ENCODE assay signal across 25 mouse cellular contexts in the genomic region with DNA sequence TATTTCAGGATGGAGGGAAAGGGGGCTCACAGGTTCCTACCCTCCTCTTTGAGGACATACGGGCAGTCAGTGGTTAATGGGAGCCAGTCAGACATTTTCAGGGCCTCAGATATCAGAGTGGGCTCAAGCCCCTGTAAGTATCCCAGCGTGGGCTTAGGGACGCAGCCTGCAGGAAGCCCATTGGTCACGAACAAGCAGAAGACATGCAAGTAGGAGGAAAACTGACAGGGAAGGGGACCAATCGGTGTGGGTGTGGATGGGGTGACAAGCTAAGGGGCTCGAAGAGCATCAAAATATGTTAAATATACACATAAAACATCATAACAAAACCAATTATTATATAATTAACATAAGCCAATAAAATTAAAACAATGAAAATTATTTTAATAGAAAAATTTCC. TPM values are rescaled to one million over a fixed set of nuclear protein-coding genes. Genes with fewer than 3 reads are reported as not detected.
A peak's percentile ranks its signal among the peaks of the same experiment; 100 is the strongest.
DNase-seq lines count a peak whose midpoint lies in the region; ATAC-seq and TF ChIP-seq lines count a peak whose summit lies in the region.
"Had no signal": no experiment of that assay in that cellular context is flagged by ENCODE, and none has a peak within 500 bp of the region (broad histone marks: within the 10 kb centered on the region; RNA-seq: fewer than 3 reads in every experiment).

No protein-coding gene starts in this region.

- H3K27ac ChIP-seq in liver, adult 2 months (replicated peaks; ENCODE audit: insufficient read depth, low read depth, low read length): peak overlapping the region; percentile 34
- H3K27ac ChIP-seq in liver, embryonic 12.5 days: no peak overlapping the region
- peak overlapping the region; percentile 46 for H3K27ac ChIP-seq in brown adipose tissue, adult 24 weeks (replicated peaks; ENCODE audit: low read depth, low read length)
- H3K27ac ChIP-seq: embryonic facial prominence, embryonic 12.5 days; forebrain, embryonic 15.5 days; gastrocnemius, adult 2 months; heart, embryonic 15.5 days; limb, embryonic 13.5 days; liver, embryonic 13.5 days; stomach, postnatal 0 days had no signal

- ATAC-seq in liver, embryonic 12.5 days: no peak
- ATAC-seq: CD4-positive, CD25-positive, alpha-beta regulatory T cell, adult 4 months; forebrain, embryonic 15.5 days; hindbrain, embryonic 16.5 days; lung, postnatal 0 days had no signal

- peaks cover 39% of the 10 kb centered on the region; the same call in 1 of the 2 replicates for H3K79me2 ChIP-seq in liver, adult 2 months (ENCODE audit: control insufficient read depth, insufficient read depth, low read length)

- H3K27me3 ChIP-seq in liver, adult 2 months (ENCODE audit: control insufficient read depth, insufficient read depth, low read length): no peaks in the 10 kb centered on the region
- H3K27me3 ChIP-seq in liver, embryonic 12.5 days (replicated peaks): no peaks in the 10 kb centered on the region
- H3K27me3 ChIP-seq: embryonic facial prominence, embryonic 12.5 days; forebrain, embryonic 15.5 days; heart, embryonic 15.5 days; limb, embryonic 13.5 days; liver, embryonic 13.5 days had no signal

- H3K4me1 ChIP-seq in liver, adult 2 months (ENCODE audit: control insufficient read depth, insufficient read depth, low read length): peaks cover 60% of the 10 kb centered on the region
- H3K4me1 ChIP-seq in liver, embryonic 12.5 days: peaks cover 75% of the 10 kb centered on the region
- peaks cover 57% of the 10 kb centered on the region for H3K4me1 ChIP-seq in brown adipose tissue, adult 24 weeks (ENCODE audit: control insufficient read depth, insufficient read depth, insufficient read length, low read length)

- no peak overlapping the region for H3K4me3 ChIP-seq in liver, adult 2 months (ENCODE audit: insufficient read depth, low read depth, low read length)
- no peak overlapping the region for H3K4me3 ChIP-seq in liver, embryonic 12.5 days
- H3K4me3 ChIP-seq in brown adipose tissue, adult 24 weeks (ENCODE audit: insufficient read depth, low read depth, low read length): no peak overlapping the region
- H3K4me3 ChIP-seq: embryonic facial prominence, embryonic 12.5 days; forebrain, embryonic 15.5 days; gastrocnemius, adult 2 months; heart, embryonic 15.5 days; limb, embryonic 13.5 days; liver, embryonic 13.5 days had no signal

- no peak overlapping the region for H3K9ac ChIP-seq in liver, adult 2 months (ENCODE audit: low read depth, low read length)
- H3K9ac ChIP-seq in liver, embryonic 12.5 days: no peak overlapping the region
- H3K9ac ChIP-seq: embryonic facial prominence, embryonic 12.5 days; forebrain, embryonic 15.5 days; heart, embryonic 15.5 days; limb, embryonic 13.5 days; liver, embryonic 13.5 days had no signal

- TF ChIP-seq CTCF in liver, adult 2 months (IDR thresholded peaks at IDR 0.05; ENCODE audit: low read depth, low read length): no peak

- DNase-seq in heart, adult 11 months: peak; percentile 88
- no peak for DNase-seq in heart, adult 8-10 months (ENCODE audit: low spot score)
- DNase-seq in liver, adult 2 months (ENCODE audit: extremely low read depth, low read depth, low spot score): no peak
- DNase-seq in A20 (ENCODE audit: low read depth, low spot score): peak; percentile 86
- DNase-seq in lung, postnatal 14 days: no peak
- DNase-seq: adrenal gland, postnatal 25 days; cerebellum, adult 8-10 months; embryo, embryonic 11 days; gastrocnemius, adult 2 months; gastrocnemius, postnatal 36 days; kidney, adult 2 months; liver, embryonic 13.5 days; lung, adult 18-20 months; thymus, adult 18-20 months; thymus, postnatal 25 days had no signal

- TF ChIP-seq POLR2A in liver, adult 2 months (IDR thresholded peaks at IDR 0.05; ENCODE audit: extremely low read depth, insufficient read depth, low read length): no peak

- H3K4me2 ChIP-seq in liver, embryonic 12.5 days: no peak overlapping the region
- H3K4me2 ChIP-seq: embryonic facial prominence, embryonic 12.5 days; forebrain, embryonic 15.5 days; heart, embryonic 15.5 days; limb, embryonic 13.5 days; liver, embryonic 13.5 days had no signal

- WGBS in liver, adult 2 months: 73% methylated on average over 6 of the region's 6 CpGs
- WGBS in liver, embryonic 12.5 days (ENCODE audit: insufficient replicate concordance): 76% methylated on average over 6 of the region's 6 CpGs

- H3K36me3 ChIP-seq in liver, adult 2 months (ENCODE audit: control insufficient read depth, insufficient read depth, low read length): no peaks in the 10 kb centered on the region
- no peaks in the 10 kb centered on the region for H3K36me3 ChIP-seq in liver, embryonic 12.5 days
- H3K36me3 ChIP-seq: embryonic facial prominence, embryonic 12.5 days; forebrain, embryonic 15.5 days; heart, embryonic 15.5 days; limb, embryonic 13.5 days; liver, embryonic 13.5 days had no signal

- no peaks in the 10 kb centered on the region for H3K9me3 ChIP-seq in liver, embryonic 12.5 days (replicated peaks)
- H3K9me3 ChIP-seq: embryonic facial prominence, embryonic 12.5 days; forebrain, embryonic 15.5 days; heart, embryonic 15.5 days; limb, embryonic 13.5 days; liver, embryonic 13.5 days had no signal

RNA-seq across cellular contexts. Expression of gene Lnx2, which starts 22.1 kb away (rescaled TPM):
- total RNA-seq in heart, adult 8-10 months (2022): 10 to 100 TPM in 2 of 4 experiments, 1 to 10 TPM in 2; 7.4 to 11.5 (median 9.4) TPM
- total RNA-seq in liver, adult 2 months (2014; rRNA removed): 11.0 and 14.4 TPM in 2 replicates
- 19.7 and 24.1 TPM in 2 replicates for polyA plus RNA-seq in liver, adult 2 months (2012; rRNA removed)
- 6.5 and 6.8 TPM in 2 replicates for polyA plus RNA-seq in liver, embryonic 12.5 days (2016; fragmentation: Nextera tagmentation; extraction: Ambion mirVana)
- polyA plus RNA-seq in brown adipose tissue, adult 24 weeks (2012; ENCODE audit: insufficient read depth, insufficient read length, missing spikeins): 6.6 and 7.0 TPM in 2 replicates

RNA-seq across cellular contexts. Expression of gene Polr1d, which starts 22.5 kb away (rescaled TPM):
- total RNA-seq in heart, adult 8-10 months (2022): 10 to 100 TPM; 66.0 to 75.4 (median 70.5) TPM
- 48.5 and 52.1 TPM in 2 replicates for total RNA-seq in liver, adult 2 months (2014; rRNA removed)
- polyA plus RNA-seq in liver, adult 2 months (2012; rRNA removed): 18.2 and 21.7 TPM in 2 replicates
- 116 TPM in 2 replicates for polyA plus RNA-seq in liver, embryonic 12.5 days (2016; fragmentation: Nextera tagmentation; extraction: Ambion mirVana)
- 203 and 223 TPM in 2 replicates for polyA plus RNA-seq in brown adipose tissue, adult 24 weeks (2012; ENCODE audit: insufficient read depth, insufficient read length, missing spikeins)

Comparison
In these comparisons a context has a peak if more than half of its experiments do, and no peak if none do; other contexts are left out.
1. DNase-seq: peak in heart, adult 11 months (single experiment) and A20 (single experiment); none in heart, adult 8-10 months (single experiment), liver, adult 2 months (single experiment) and lung, postnatal 14 days (single experiment).